Mouse (Mus musculus) heart, postnatal 0 days (tissue): ENCODE results near the gene Dhrs11.

Experiments
- CTCF ChIP-seq: IDR thresholded peaks from 2 replicates; pipeline ENCODE4 v1.5.1; 2016; ENCODE audit warnings: antibody characterized with exemption, control low read depth, low read depth
- EP300 ChIP-seq: IDR thresholded peaks from 2 replicates; pipeline ENCODE4 v1.6.1; 2016; ENCODE audit warnings: antibody characterized with exemption, low read depth

GRCm38 (mm10) chr11:84871046-84871445, 42.3 kb upstream of the Dhrs11 start:
- no peak for TF ChIP-seq CTCF
- TF ChIP-seq EP300, result no peak; the same call in 1 of the 2 replicates
